Mouse (Mus musculus) thymus, postnatal 14 days (tissue): Measurements from ENCODE around the gene Gprc6a.

Source experiments
- DNase-seq: peaks from one replicate; pipeline ENCODE4 v3.0.0; 2021

The Gprc6a gene

GRCm38 (mm10) chr10:51584919-51585318 lies 46.3 kb downstream of the Gprc6a start:
- DNase-seq: no peak

- no peak for DNase-seq
Observed at GRCm38 (mm10) chr10:51584378-51584777, 46.9 kb downstream of the Gprc6a start.

- no peak for DNase-seq
Observed at GRCm38 (mm10) chr10:51571225-51571996, 59.9 kb downstream of the Gprc6a start.
